Mouse (Mus musculus): ENCODE results near the gene Retsat. TPM values are rescaled to one million over a fixed set of nuclear protein-coding genes. Genes with fewer than 3 reads are reported as not detected.
A peak's percentile ranks its signal among the peaks of the same experiment; 100 is the strongest.

Gene Retsat
- 5.1 and 6.1 TPM in 2 replicates for polyA plus RNA-seq (2016; fragmentation: Nextera tagmentation; extraction: Ambion mirVana)

- WGBS = 1% methylated on average over 38 of the region's 38 CpGs
- peak; percentile 91 for ATAC-seq (ENCODE audit: low FRiP score, low read depth)
- peak within 1 kb of the TSS; percentile 54 for H3K4me3 ChIP-seq
- peaks cover 18% of the 10 kb centered on the region for H3K4me1 ChIP-seq
- no peaks in the 10 kb centered on the region; the same call in 1 of the 2 replicates for H3K36me3 ChIP-seq
- H3K4me2 ChIP-seq (replicated peaks) = peak within 1 kb of the TSS; percentile 69
- peak within 1 kb of the TSS; percentile 69 for H3K9ac ChIP-seq
- H3K27ac ChIP-seq = no peak within 1 kb of the TSS
- no peaks in the 10 kb centered on the region for H3K27me3 ChIP-seq (replicated peaks)
- H3K9me3 ChIP-seq = no peaks in the 10 kb centered on the region
Measured at GRCm38 (mm10) chr6:72597956-72598753, at the start of gene Retsat, which contains the start of gene Elmod3. TSS of gene Retsat (plus strand) at chr6:72598475. TSS of gene Elmod3 (minus strand) at chr6:72598413.

GRCm38 (mm10) chr6:72549041-72549580 lies 49.2 kb upstream of the Retsat start:
- peaks cover 19% of the 10 kb centered on the region for H3K4me1 ChIP-seq
- WGBS = 65% methylated on average over 9 of the region's 9 CpGs
- no peak overlapping the region for H3K4me2 ChIP-seq (replicated peaks)
- no peak overlapping the region for H3K27ac ChIP-seq
- H3K36me3 ChIP-seq = no peaks in the 10 kb centered on the region
- no peak for ATAC-seq (ENCODE audit: low FRiP score, low read depth)
- no peaks in the 10 kb centered on the region for H3K27me3 ChIP-seq (replicated peaks)
- no peak overlapping the region for H3K9ac ChIP-seq
- H3K4me3 ChIP-seq = no peak overlapping the region
- H3K9me3 ChIP-seq = no peaks in the 10 kb centered on the region

- no peak overlapping the region for H3K4me2 ChIP-seq (replicated peaks)
- no peak overlapping the region for H3K9ac ChIP-seq
- no peak overlapping the region for H3K27ac ChIP-seq
- no peaks in the 10 kb centered on the region for H3K36me3 ChIP-seq
- no peaks in the 10 kb centered on the region for H3K9me3 ChIP-seq
- H3K4me3 ChIP-seq = no peak overlapping the region
- no peak for ATAC-seq (ENCODE audit: low FRiP score, low read depth)
- no peaks in the 10 kb centered on the region for H3K27me3 ChIP-seq (replicated peaks)
- peaks cover 15% of the 10 kb centered on the region for H3K4me1 ChIP-seq
- 64% methylated on average over 6 of the region's 6 CpGs for WGBS
Measured at GRCm38 (mm10) chr6:72550025-72550424, 48.2 kb upstream of the Retsat start.

GRCm38 (mm10) chr6:72550503-72551100 lies 47.7 kb upstream of the Retsat start:
- H3K36me3 ChIP-seq = no peaks in the 10 kb centered on the region
- H3K9ac ChIP-seq = no peak overlapping the region
- WGBS = 86% methylated on average over 10 of the region's 10 CpGs
- H3K9me3 ChIP-seq = no peaks in the 10 kb centered on the region
- no peak for ATAC-seq (ENCODE audit: low FRiP score, low read depth)
- H3K4me3 ChIP-seq = no peak overlapping the region
- peaks cover 15% of the 10 kb centered on the region for H3K4me1 ChIP-seq
- no peaks in the 10 kb centered on the region for H3K27me3 ChIP-seq (replicated peaks)
- no peak overlapping the region for H3K4me2 ChIP-seq (replicated peaks)
- no peak overlapping the region for H3K27ac ChIP-seq

GRCm38 (mm10) chr6:72552171-72553078 lies 45.9 kb upstream of the Retsat start:
- H3K9me3 ChIP-seq = no peaks in the 10 kb centered on the region
- 21% methylated on average over 27 of the region's 27 CpGs for WGBS
- peak overlapping the region; percentile 49 for H3K9ac ChIP-seq
- H3K27me3 ChIP-seq (replicated peaks) = no peaks in the 10 kb centered on the region
- peak overlapping the region; percentile 36 for H3K4me3 ChIP-seq
- peaks cover 15% of the 10 kb centered on the region for H3K4me1 ChIP-seq
- peak; percentile 85 for ATAC-seq (ENCODE audit: low FRiP score, low read depth)
- peak overlapping the region; percentile 47; the same call in 1 of the 2 replicates for H3K27ac ChIP-seq
- no peaks in the 10 kb centered on the region for H3K36me3 ChIP-seq
- peak overlapping the region; percentile 73 for H3K4me2 ChIP-seq (replicated peaks)

GRCm38 (mm10) chr6:72553079-72553412 lies 45.2 kb upstream of the Retsat start:
- H3K36me3 ChIP-seq = no peaks in the 10 kb centered on the region
- peak overlapping the region; percentile 49 for H3K9ac ChIP-seq
- H3K27ac ChIP-seq = 0 out of 2 replicates have a peak overlapping the region, but pooled peaks have one; percentile 47
- peak overlapping the region; percentile 36 for H3K4me3 ChIP-seq
- peak overlapping the region; percentile 73 for H3K4me2 ChIP-seq (replicated peaks)
- no peaks in the 10 kb centered on the region for H3K9me3 ChIP-seq
- peaks cover 15% of the 10 kb centered on the region for H3K4me1 ChIP-seq
- ATAC-seq (ENCODE audit: low FRiP score, low read depth) = peak; percentile 68
- 18% methylated on average over 8 of the region's 8 CpGs for WGBS
- no peaks in the 10 kb centered on the region for H3K27me3 ChIP-seq (replicated peaks)

- H3K4me1 ChIP-seq = 0 out of 2 replicates have a peak, but pooled peaks cover 8% of the 10 kb centered on the region
- no peaks in the 10 kb centered on the region for H3K9me3 ChIP-seq
- no peak overlapping the region for H3K4me3 ChIP-seq
- 79% methylated on average over 8 of the region's 8 CpGs for WGBS
- ATAC-seq (ENCODE audit: low FRiP score, low read depth) = no peak
- no peak overlapping the region for H3K9ac ChIP-seq
- no peak overlapping the region for H3K27ac ChIP-seq
- no peak overlapping the region for H3K4me2 ChIP-seq (replicated peaks)
- no peaks in the 10 kb centered on the region for H3K36me3 ChIP-seq
- no peaks in the 10 kb centered on the region for H3K27me3 ChIP-seq (replicated peaks)
Measured at GRCm38 (mm10) chr6:72560801-72561200, 37.5 kb upstream of the Retsat start.

GRCm38 (mm10) chr6:72562486-72562885 lies 35.8 kb upstream of the Retsat start:
- no peak for ATAC-seq (ENCODE audit: low FRiP score, low read depth)
- Histone ChIP-seq H3K4me3 (no peak overlapping the region), H3K4me2 (replicated peaks) (no peak overlapping the region), H3K27ac (no peak overlapping the region), H3K9ac (no peak overlapping the region), H3K4me1 (0 out of 2 replicates have a peak, but pooled peaks cover 8% of the 10 kb centered on the region), H3K36me3 (no peaks in the 10 kb centered on the region), H3K9me3 (no peaks in the 10 kb centered on the region), H3K27me3 (replicated peaks) (no peaks in the 10 kb centered on the region)
- 47% methylated on average over 6 of the region's 6 CpGs for WGBS

- no peaks in the 10 kb centered on the region for H3K9me3 ChIP-seq
- H3K9ac ChIP-seq = no peak overlapping the region
- 0 out of 2 replicates have a peak, but pooled peaks cover 8% of the 10 kb centered on the region for H3K4me1 ChIP-seq
- no peak overlapping the region for H3K4me2 ChIP-seq (replicated peaks)
- no peak overlapping the region for H3K27ac ChIP-seq
- 0 out of 2 replicates have a peak, but pooled peaks cover 1% of the 10 kb centered on the region for H3K36me3 ChIP-seq
- no peak overlapping the region for H3K4me3 ChIP-seq
- ATAC-seq (ENCODE audit: low FRiP score, low read depth) = no peak
- no peaks in the 10 kb centered on the region for H3K27me3 ChIP-seq (replicated peaks)
- WGBS = 67% methylated on average over 5 of the region's 5 CpGs
Measured at GRCm38 (mm10) chr6:72562894-72563293, 35.4 kb upstream of the Retsat start.

- 0 out of 2 replicates have a peak overlapping the region, but pooled peaks have one; percentile 6 for H3K4me2 ChIP-seq (replicated peaks)
- no peak for ATAC-seq (ENCODE audit: low FRiP score, low read depth)
- 79% methylated on average over 7 of the region's 7 CpGs for whole genome bisulfite sequencing
- peaks cover 11% of the 10 kb centered on the region; the same call in 1 of the 2 replicates for H3K36me3 ChIP-seq
- no peak overlapping the region for H3K9ac ChIP-seq
- 0 out of 2 replicates have a peak, but pooled peaks cover 8% of the 10 kb centered on the region for H3K4me1 ChIP-seq
- no peaks in the 10 kb centered on the region for H3K27me3 ChIP-seq (replicated peaks)
- H3K4me3 ChIP-seq = no peak overlapping the region
- no peak overlapping the region for H3K27ac ChIP-seq
- H3K9me3 ChIP-seq = no peaks in the 10 kb centered on the region
Measured at GRCm38 (mm10) chr6:72565506-72565905, 32.8 kb upstream of the Retsat start.

GRCm38 (mm10) chr6:72566044-72566443 lies 32.2 kb upstream of the Retsat start:
- H3K4me1 ChIP-seq = 0 out of 2 replicates have a peak, but pooled peaks cover 8% of the 10 kb centered on the region
- peak; percentile 62 for ATAC-seq (ENCODE audit: low FRiP score, low read depth)
- no peak overlapping the region for H3K9ac ChIP-seq
- H3K27me3 ChIP-seq (replicated peaks) = no peaks in the 10 kb centered on the region
- peaks cover 11% of the 10 kb centered on the region; the same call in 1 of the 2 replicates for H3K36me3 ChIP-seq
- H3K4me3 ChIP-seq = no peak overlapping the region
- H3K27ac ChIP-seq = no peak overlapping the region
- H3K9me3 ChIP-seq = no peaks in the 10 kb centered on the region
- 0 out of 2 replicates have a peak overlapping the region, but pooled peaks have one; percentile 6 for H3K4me2 ChIP-seq (replicated peaks)
- WGBS = 1% methylated on average over 4 of the region's 4 CpGs

Data from neural tube, embryonic 12.5 days (tissue).